Mouse (Mus musculus) testis, postnatal 14 days (tissue): Measurements from ENCODE around the gene Prr14l.
"Not testable (repeated sequence)": the region's sequence is repeated elsewhere in the genome, so short reads cannot be mapped to it uniquely, and the experiment has no call there.

Experiments
- DNase-seq: peaks from one replicate; pipeline ENCODE4 v3.0.0; 2021; ENCODE audit warnings: low spot score

Gene Prr14l

GRCm38 (mm10) chr5:32853731-32854507 is at the start of gene Prr14l:
TSS of gene Prr14l (minus strand) at chr5:32854256.
- DNase-seq = peak; percentile 95

GRCm38 (mm10) chr5:32886739-32887138 is 32.7 kb upstream of the Prr14l start:
- DNase-seq = no peak

GRCm38 (mm10) chr5:32872346-32872745 is 18.3 kb upstream of the Prr14l start:
- no peak for DNase-seq

- DNase-seq = no peak
These were observed 15.5 kb upstream of the Prr14l start for GRCm38 (mm10) chr5:32869389-32870024.

GRCm38 (mm10) chr5:32863253-32864228 is 9.5 kb upstream of the Prr14l start, which contains the start of gene Depdc5:
TSS of gene Depdc5 (plus strand) at chr5:32863701.
- DNase-seq = peak; percentile 95

- DNase-seq = no peak
These were observed 8.5 kb upstream of the Prr14l start for GRCm38 (mm10) chr5:32862469-32863132.

GRCm38 (mm10) chr5:32861082-32861481 is 7.0 kb upstream of the Prr14l start:
- no peak for DNase-seq

GRCm38 (mm10) chr5:32857781-32858220 is 3.7 kb upstream of the Prr14l start:
- peak; percentile 36 for DNase-seq

GRCm38 (mm10) chr5:32855274-32855673 is 1.2 kb upstream of the Prr14l start:
- not testable (repeated sequence) for DNase-seq

GRCm38 (mm10) chr5:32854818-32855217 is 762 bp upstream of the Prr14l start:
- no peak for DNase-seq

GRCm38 (mm10) chr5:32852026-32852425 is 2.0 kb downstream of the Prr14l start:
- DNase-seq = no peak

GRCm38 (mm10) chr5:32849580-32849979 is 4.5 kb downstream of the Prr14l start:
- not testable (repeated sequence) for DNase-seq

GRCm38 (mm10) chr5:32849178-32849577 is 4.9 kb downstream of the Prr14l start:
- no peak for DNase-seq

- DNase-seq = no peak
These were observed 14.0 kb downstream of the Prr14l start for GRCm38 (mm10) chr5:32840029-32840428.

- no peak for DNase-seq
These were observed 17.1 kb downstream of the Prr14l start for GRCm38 (mm10) chr5:32836976-32837375.

GRCm38 (mm10) chr5:32834497-32834896 is 19.6 kb downstream of the Prr14l start:
- DNase-seq = no peak

GRCm38 (mm10) chr5:32830054-32830453 is 24.0 kb downstream of the Prr14l start:
- no peak for DNase-seq

- not testable (repeated sequence) for DNase-seq
These were observed 25.3 kb downstream of the Prr14l start for GRCm38 (mm10) chr5:32828766-32829165.

- DNase-seq = no peak
These were observed 27.0 kb downstream of the Prr14l start, which contains the start of gene Gm20671 for GRCm38 (mm10) chr5:32827009-32827408. TSS of gene Gm20671 (minus strand) at chr5:32827109.

- DNase-seq = no peak
These were observed 33.6 kb downstream of the Prr14l start for GRCm38 (mm10) chr5:32820471-32820870.

- DNase-seq = no peak
These were observed 38.7 kb downstream of the Prr14l start for GRCm38 (mm10) chr5:32815396-32815795.
